Mouse (Mus musculus) layer of hippocampus, postnatal 36 days (tissue): ENCODE data around the gene Nfkbid. TPM values are rescaled to one million over a fixed set of nuclear protein-coding genes. Genes with fewer than 3 reads are reported as not detected.

ENCODE experiments used
- DNase-seq, 2 experiments: peaks; one replicate each; pipeline ENCODE4 v3.0.0; 2022
- total RNA-seq, 2 experiments: library from RNA; stranded (reverse); gene quantifications; 2 replicates each; pipeline ENCODE4 v1.2.3; 2021

The Nfkbid gene
- 1 to 10 TPM; 3.1 to 3.4 TPM for total RNA-seq

GRCm38 (mm10) chr7:30421175-30421889 lies at the start of gene Nfkbid:
Gene Nfkbid, plus strand, starts transcription at chr7:30421732.
- DNase-seq, result peak in 1 of 2 experiments; percentile 34

- peak; percentile 93 to 95 for DNase-seq
Observed at GRCm38 (mm10) chr7:30373501-30373962, 48.0 kb upstream of the Nfkbid start.

GRCm38 (mm10) chr7:30380061-30380460 lies 41.5 kb upstream of the Nfkbid start:
- DNase-seq, result no peak

- DNase-seq, result no peak
Observed at GRCm38 (mm10) chr7:30384106-30384505, 37.4 kb upstream of the Nfkbid start.

- DNase-seq, result no peak
Observed at GRCm38 (mm10) chr7:30392746-30393520, 28.6 kb upstream of the Nfkbid start.

- no peak for DNase-seq
Observed at GRCm38 (mm10) chr7:30393631-30394030, 27.9 kb upstream of the Nfkbid start.

- DNase-seq, result no peak
Observed at GRCm38 (mm10) chr7:30394379-30394778, 27.2 kb upstream of the Nfkbid start.

GRCm38 (mm10) chr7:30394871-30395270 lies 26.7 kb upstream of the Nfkbid start:
- DNase-seq, result no peak

GRCm38 (mm10) chr7:30399671-30400070 lies 21.9 kb upstream of the Nfkbid start:
- DNase-seq, result no peak

GRCm38 (mm10) chr7:30402343-30402742 lies 19.2 kb upstream of the Nfkbid start:
- DNase-seq, result no peak

- DNase-seq, result no peak
Observed at GRCm38 (mm10) chr7:30408639-30409038, 12.9 kb upstream of the Nfkbid start.

- DNase-seq, result no peak
Observed at GRCm38 (mm10) chr7:30409789-30410188, 11.7 kb upstream of the Nfkbid start.

GRCm38 (mm10) chr7:30411023-30411422 lies 10.5 kb upstream of the Nfkbid start:
- no peak for DNase-seq

GRCm38 (mm10) chr7:30412735-30413147 lies 8.8 kb upstream of the Nfkbid start:
- no peak for DNase-seq

GRCm38 (mm10) chr7:30413596-30413995 lies 7.9 kb upstream of the Nfkbid start, which contains the start of gene Tyrobp:
Gene Tyrobp, plus strand, starts transcription at chr7:30413760.
- DNase-seq, result no peak

- DNase-seq, result no peak
Observed at GRCm38 (mm10) chr7:30417856-30418255, 3.7 kb upstream of the Nfkbid start.

- no peak for DNase-seq
Observed at GRCm38 (mm10) chr7:30419561-30420499, 1.7 kb upstream of the Nfkbid start, which contains the start of gene Hcst. Gene Hcst, minus strand, starts transcription at chr7:30419854.

GRCm38 (mm10) chr7:30420673-30421072 lies 859 bp upstream of the Nfkbid start:
- DNase-seq, result no peak

GRCm38 (mm10) chr7:30421890-30422435 lies 431 bp downstream of the Nfkbid start:
- DNase-seq, result peak; percentile 90 to 91

GRCm38 (mm10) chr7:30422560-30422959 lies 1.0 kb downstream of the Nfkbid start:
- no peak for DNase-seq

- DNase-seq, result peak; percentile 50 to 51
Observed at GRCm38 (mm10) chr7:30423071-30423641, 1.6 kb downstream of the Nfkbid start.

GRCm38 (mm10) chr7:30429327-30429726 lies 7.8 kb downstream of the Nfkbid start:
- DNase-seq, result no peak
